Mouse (Mus musculus) kidney, adult 2 months (tissue): ENCODE measurements at regions not wholly inside any gene's neighbourhood (a gene's known extent, or its start where the extent isn't known, plus 50 kb on each side); places are given as distances from the start of the nearest gene placed in this dataset.

ENCODE experiments used
- CTCF ChIP-seq: fragments of 200-500 bp; conservative IDR thresholded peaks from 2 replicates; pipeline ENCODE4 v1.5.1; 2011; ENCODE audit warnings: low read depth, mild to moderate bottlenecking, control low read depth, low read length, moderate library complexity, mixed read lengths; ENCODE audit not compliant: insufficient read depth, insufficient read length
- POLR2A ChIP-seq: fragments of 200-500 bp; IDR thresholded peaks from one replicate; pipeline ENCODE4 v1.6.1; 2011; ENCODE audit warnings: low read depth, low read length, control low read depth

DNA sequence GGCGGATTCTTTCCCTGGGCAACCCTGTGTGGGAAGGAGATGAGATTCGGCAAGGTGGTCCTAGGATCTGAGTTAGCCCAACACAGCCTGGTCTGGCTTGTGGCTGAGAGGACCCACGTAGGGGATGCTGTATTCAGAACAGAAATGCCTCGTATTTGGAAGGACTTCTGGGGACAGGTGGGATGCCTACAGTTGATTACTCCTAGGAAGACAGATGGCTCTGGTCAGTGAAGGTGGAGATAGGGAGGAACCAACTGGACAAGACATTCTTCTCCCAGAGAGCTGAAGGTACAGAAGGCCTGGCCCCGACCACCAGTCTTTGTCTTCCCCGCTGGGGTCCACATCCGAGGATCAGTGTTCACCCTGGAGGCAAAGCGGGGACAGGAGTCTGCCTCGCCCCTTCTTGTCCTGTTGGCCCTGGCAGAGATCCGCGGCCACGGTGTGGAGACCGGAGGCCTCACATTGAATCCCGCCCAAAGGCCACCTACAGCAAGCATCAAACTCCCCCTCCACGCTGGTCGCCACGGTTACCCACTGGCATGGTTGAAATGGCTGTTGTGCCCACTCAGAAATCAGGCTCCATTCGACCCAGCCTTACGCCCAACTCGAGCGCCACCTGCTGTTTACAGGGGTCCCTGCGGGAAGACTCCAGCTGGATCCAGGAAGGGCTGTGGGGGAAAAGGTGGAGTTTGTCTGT is 182.4 kb downstream of the Cdc5l start:
- no peak for TF ChIP-seq POLR2A
- peak; percentile 74 for TF ChIP-seq CTCF
